Mouse (Mus musculus) lung, postnatal 10 days (tissue): ENCODE data around the gene Id1.

Source experiments
- DNase-seq: peaks from one replicate; pipeline ENCODE4 v3.0.0; 2021

Gene Id1

GRCm38 (mm10) chr2:152756474-152757393, 20.7 kb downstream of the Id1 start:
- no peak for DNase-seq

- no peak for DNase-seq
These were observed 21.4 kb downstream of the Id1 start for GRCm38 (mm10) chr2:152757478-152757877.

- DNase-seq = no peak
These were observed 22.3 kb downstream of the Id1 start for GRCm38 (mm10) chr2:152758351-152758750.

- DNase-seq = no peak
These were observed 27.3 kb downstream of the Id1 start for GRCm38 (mm10) chr2:152763310-152763709.

- peak; percentile 58 for DNase-seq
These were observed 28.4 kb downstream of the Id1 start for GRCm38 (mm10) chr2:152764172-152765044.

- peak; percentile 65 for DNase-seq
These were observed 29.1 kb downstream of the Id1 start for GRCm38 (mm10) chr2:152765045-152765674.

- peak; percentile 97 for DNase-seq
These were observed 30.5 kb downstream of the Id1 start for GRCm38 (mm10) chr2:152766387-152767123.

- DNase-seq = peak; percentile 79
These were observed 31.7 kb downstream of the Id1 start for GRCm38 (mm10) chr2:152767618-152768271.

GRCm38 (mm10) chr2:152769677-152770076, 33.6 kb downstream of the Id1 start:
- DNase-seq = no peak

- no peak for DNase-seq
These were observed 35.5 kb downstream of the Id1 start for GRCm38 (mm10) chr2:152771571-152771970.

- no peak for DNase-seq
These were observed 36.2 kb downstream of the Id1 start for GRCm38 (mm10) chr2:152772231-152772630.

- DNase-seq = no peak
These were observed 39.3 kb downstream of the Id1 start for GRCm38 (mm10) chr2:152775357-152775756.

GRCm38 (mm10) chr2:152776019-152776418, 40.0 kb downstream of the Id1 start:
- DNase-seq = no peak

GRCm38 (mm10) chr2:152776435-152776834, 40.4 kb downstream of the Id1 start:
- no peak for DNase-seq

- no peak for DNase-seq
These were observed 41.0 kb downstream of the Id1 start for GRCm38 (mm10) chr2:152777081-152777480.

GRCm38 (mm10) chr2:152780466-152780865, 44.4 kb downstream of the Id1 start:
- DNase-seq = no peak

- peak; percentile 36 for DNase-seq
These were observed 45.1 kb downstream of the Id1 start for GRCm38 (mm10) chr2:152781031-152781711.

- DNase-seq = no peak
These were observed 46.6 kb downstream of the Id1 start for GRCm38 (mm10) chr2:152782656-152783055.

- no peak for DNase-seq
These were observed 47.2 kb downstream of the Id1 start for GRCm38 (mm10) chr2:152783241-152783640.

GRCm38 (mm10) chr2:152784640-152785039, 48.6 kb downstream of the Id1 start:
- DNase-seq = peak; percentile 58
